8 mouse cellular contexts compared by ENCODE assay signal in genomic region chr8:70510228-70510915, GRCm38 (mm10). TPM values are rescaled to one million over a fixed set of nuclear protein-coding genes. Genes with fewer than 3 reads are reported as not detected.
DNase-seq lines count a peak whose midpoint lies in the region; ATAC-seq lines count a peak whose summit lies in the region.

Gene Uba52, minus strand, starts transcription at chr8:70510801.

- DNase-seq in ZHBTc4 (ENCODE audit: low read depth, low spot score) = peak; percentile 98
- DNase-seq in gastrocnemius, adult 8-10 months (ENCODE audit: low spot score in 2 of 2) = peak; percentile 93 to 95
- peak; percentile 99 for DNase-seq in induced T-regulatory cell, adult 2 months (ENCODE audit: low read depth)
- DNase-seq in left cerebral cortex, adult 9 months (ENCODE audit: low spot score in 2 of 2) = peak; percentile 94 to 98
- DNase-seq in right cerebral cortex, postnatal 14 days = peak; percentile 97
- DNase-seq in urinary bladder, postnatal 36 days (ENCODE audit: low spot score in 2 of 2) = peak; percentile 96 to 97

- peak; percentile 73 for ATAC-seq in common myeloid progenitor, adult 5-6 weeks (replicated peaks; ENCODE audit: low read depth, poor library complexity, severe bottlenecking)
- ATAC-seq in megakaryocyte progenitor cell, adult 5-6 weeks (replicated peaks; ENCODE audit: poor library complexity) = peak; percentile 60

RNA-seq across cellular contexts. Expression of gene Uba52, which starts in this region (rescaled TPM):
- 3,128 and 4,626 TPM in 2 replicates for total RNA-seq in common myeloid progenitor, adult 5-6 weeks (2017)
- total RNA-seq in gastrocnemius, adult 8-10 months (2022) = 100 to 1,000 TPM; 794 to 918 (median 839) TPM
- total RNA-seq in megakaryocyte progenitor cell, adult 5-6 weeks (2015) = 3,077 and 3,244 TPM in 2 replicates
- total RNA-seq in megakaryocyte progenitor cell, adult 5-6 weeks (2017) = 4,035 and 5,307 TPM in 2 replicates

Comparison
In these comparisons a context has a peak if more than half of its experiments do, and no peak if none do; other contexts are left out.
1. Peak in every context shown above with its lines: DNase-seq and ATAC-seq.